Mouse (Mus musculus): ENCODE data around the gene Sp140.

DNA sequence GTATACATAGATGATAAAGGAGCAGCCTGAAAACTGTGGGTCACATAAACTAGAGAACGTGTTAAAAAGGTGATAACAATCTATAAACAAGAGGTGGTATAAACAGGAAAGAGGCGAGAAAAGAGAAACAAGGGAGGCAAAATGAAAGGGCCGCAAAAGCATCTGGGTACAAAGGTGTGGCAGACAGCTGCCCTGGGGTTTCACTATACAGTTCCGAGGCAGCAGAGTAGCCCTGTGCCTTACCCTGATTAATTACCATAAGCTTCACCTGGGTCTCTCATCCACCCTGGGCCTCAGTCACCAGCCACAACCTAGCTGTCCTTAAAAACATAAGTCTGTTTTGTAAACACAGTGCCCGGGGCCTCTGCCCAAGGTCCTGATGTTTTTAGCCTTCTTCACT lies 86.5 kb downstream of the Sp140 start:
- TF ChIP-seq CTCF (IDR thresholded peaks at IDR 0.05; ENCODE audit: low read depth, low read length) (no peak), POLR2A (IDR thresholded peaks at IDR 0.05; ENCODE audit: insufficient read depth, low read length) (no peak)
